Mouse (Mus musculus) heart, embryonic 14.5 days (tissue): ENCODE measurements around the gene Npas1. TPM values are rescaled to one million over a fixed set of nuclear protein-coding genes. Genes with fewer than 3 reads are reported as not detected.

Experiments
- ATAC-seq: fragments of 200-750 bp; cut with Nextera tagmentation; 2 replicates; pipeline ENCODE4 v1.8.0; 2017; ENCODE audit warnings: low read depth, moderate TSS enrichment; ENCODE audit not compliant: insufficient number of reproducible peaks, insufficient read depth, low FRiP score
- H3K27ac ChIP-seq, 2 experiments: fragments of 200-500 bp in 1 of 2; fragments of 300-500 bp in 1 of 2; sonication (generic) in 1 of 2; replicated peaks in 1 of 2; 2 replicates each; pipeline ENCODE4 v1.5.1; 2012 to 2014; ENCODE audit warnings: low read depth in 2 of 2, low read length in 2 of 2, control low read depth in 1 of 2, mild to moderate bottlenecking in 1 of 2, mixed read lengths in 1 of 2; ENCODE audit not compliant: control insufficient read depth in 1 of 2, insufficient read depth in 1 of 2
- H3K27me3 ChIP-seq: fragments of 300-500 bp; sonication (generic); 2 replicates; pipeline ENCODE4 v1.6.1; 2014; ENCODE audit warnings: mild to moderate bottlenecking, low read length, control low read depth; ENCODE audit not compliant: control insufficient read depth, insufficient read depth
- H3K36me3 ChIP-seq: fragments of 300-500 bp; sonication (generic); 2 replicates; pipeline ENCODE4 v1.6.1; 2014; ENCODE audit warnings: mild to moderate bottlenecking, control low read depth, low read length, mixed read lengths; ENCODE audit not compliant: control insufficient read depth, insufficient read depth
- H3K4me1 ChIP-seq, 2 experiments: fragments of 200-500 bp in 1 of 2; fragments of 300-500 bp in 1 of 2; sonication (generic) in 1 of 2; 2 replicates each; pipeline ENCODE4 v1.6.1; 2012 to 2014; ENCODE audit warnings: low read length in 2 of 2, control low read depth in 1 of 2, mixed read lengths in 1 of 2; ENCODE audit not compliant: control insufficient read depth in 2 of 2, insufficient read depth in 2 of 2
- H3K4me2 ChIP-seq: fragments of 300-500 bp; sonication (generic); 2 replicates; pipeline ENCODE4 v1.6.1; 2014; ENCODE audit warnings: mild to moderate bottlenecking, low read length
- H3K4me3 ChIP-seq, 2 experiments: fragments of 200-500 bp in 1 of 2; fragments of 300-500 bp in 1 of 2; sonication (generic) in 1 of 2; 2 replicates each; pipeline ENCODE4 v1.5.1; 2012 to 2014; ENCODE audit warnings: low read length in 2 of 2, mild to moderate bottlenecking in 2 of 2, control low read depth in 1 of 2, low read depth in 1 of 2, moderate library complexity in 1 of 2; ENCODE audit not compliant: control insufficient read depth in 1 of 2, insufficient read depth in 1 of 2
- H3K9ac ChIP-seq: fragments of 300-500 bp; sonication (generic); 2 replicates; pipeline ENCODE4 v1.6.1; 2014; ENCODE audit warnings: mild to moderate bottlenecking, low read length
- H3K9me3 ChIP-seq: fragments of 300-500 bp; sonication (generic); 2 replicates; pipeline ENCODE4 v1.6.1; 2016; ENCODE audit warnings: low read length, control low read depth; ENCODE audit not compliant: control insufficient read depth
- WGBS: fragments of 180-500 bp; shearing (Covaris S2); extraction: QIAGEN DNeasy Blood & Tissue Kit; methylation state at CpG from one replicate; pipeline ENCODE4 v1.1.7; 2014; 5-methylcytosine and 5-hydroxymethylcytosine counted together
- polyA plus RNA-seq: library from polyadenylated mRNA; unstranded; fragments of >200 nt; fragmentation: Nextera tagmentation; extraction: Ambion mirVana; gene quantifications from 2 replicates; pipeline ENCODE4 v1.2.1, GENCODE M21; 2014

Npas1 gene
- polyA plus RNA-seq, 1 experiment from 2014 or later: 0.20 TPM

GRCm38 (mm10) chr7:16471549-16471948 is 6.0 kb downstream of the Npas1 start:
- 40% methylated on average over 9 of the region's 9 CpGs for WGBS
- Histone ChIP-seq H3K27ac (no peak overlapping the region), H3K4me1 (peaks cover 5 to 15% of the 10 kb centered on the region in 2 experiments; a peak in 3 of 4 replicates), H3K4me2 (no peak overlapping the region), H3K4me3 (no peak overlapping the region), H3K9ac (no peak overlapping the region), H3K9me3 (no peaks in the 10 kb centered on the region), H3K36me3 (no peaks in the 10 kb centered on the region), H3K27me3 (peaks cover 73% of the 10 kb centered on the region)
- no peak for ATAC-seq

- no peaks in the 10 kb centered on the region for H3K4me1 ChIP-seq
- no peak overlapping the region for H3K9ac ChIP-seq
- ATAC-seq: no peak
- H3K36me3 ChIP-seq: no peaks in the 10 kb centered on the region
- H3K4me3 ChIP-seq: no peak overlapping the region
- H3K27me3 ChIP-seq: peaks cover 44% of the 10 kb centered on the region
- no peak overlapping the region for H3K27ac ChIP-seq
- H3K9me3 ChIP-seq: no peaks in the 10 kb centered on the region
- no peak overlapping the region for H3K4me2 ChIP-seq
- WGBS: 31% methylated on average over 5 of the region's 5 CpGs
These were observed 9.4 kb downstream of the Npas1 start for GRCm38 (mm10) chr7:16468115-16468514.

GRCm38 (mm10) chr7:16466565-16466964 is 11.0 kb downstream of the Npas1 start:
- Histone ChIP-seq H3K9ac (no peak overlapping the region), H3K4me2 (no peak overlapping the region), H3K4me3 (no peak overlapping the region), H3K27me3 (peaks cover 35% of the 10 kb centered on the region), H3K27ac (no peak overlapping the region), H3K9me3 (no peaks in the 10 kb centered on the region), H3K4me1 (no peaks in the 10 kb centered on the region), H3K36me3 (no peaks in the 10 kb centered on the region)
- ATAC-seq: no peak
- WGBS: 55% methylated on average over 4 of the region's 4 CpGs

DNA sequence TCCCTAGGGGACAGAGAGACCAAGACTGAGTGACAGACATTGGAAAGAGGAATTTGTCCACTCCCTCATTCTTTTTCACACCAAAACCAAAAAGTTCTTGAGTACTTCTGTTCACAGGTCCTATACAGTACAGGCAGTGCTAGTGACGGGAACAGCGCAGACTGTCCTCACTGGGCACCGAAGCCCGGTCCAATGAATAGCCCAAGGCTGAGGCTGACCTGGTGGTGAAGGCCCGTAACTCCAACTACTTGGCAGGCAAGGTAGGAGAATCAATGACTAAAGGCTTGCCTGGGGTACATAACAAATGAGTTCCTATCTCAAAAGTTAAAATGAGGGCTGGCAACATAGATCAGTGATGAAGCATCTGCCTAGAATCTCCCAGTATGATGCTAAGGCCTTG is 12.0 kb downstream of the Npas1 start:
- Histone ChIP-seq H3K9ac (no peak overlapping the region), H3K4me1 (no peaks in the 10 kb centered on the region), H3K27me3 (peaks cover 35% of the 10 kb centered on the region), H3K36me3 (no peaks in the 10 kb centered on the region), H3K4me3 (no peak overlapping the region), H3K9me3 (no peaks in the 10 kb centered on the region), H3K4me2 (no peak overlapping the region), H3K27ac (no peak overlapping the region)
- WGBS: 81% methylated on average over 5 of the region's 5 CpGs
- ATAC-seq: no peak

DNA sequence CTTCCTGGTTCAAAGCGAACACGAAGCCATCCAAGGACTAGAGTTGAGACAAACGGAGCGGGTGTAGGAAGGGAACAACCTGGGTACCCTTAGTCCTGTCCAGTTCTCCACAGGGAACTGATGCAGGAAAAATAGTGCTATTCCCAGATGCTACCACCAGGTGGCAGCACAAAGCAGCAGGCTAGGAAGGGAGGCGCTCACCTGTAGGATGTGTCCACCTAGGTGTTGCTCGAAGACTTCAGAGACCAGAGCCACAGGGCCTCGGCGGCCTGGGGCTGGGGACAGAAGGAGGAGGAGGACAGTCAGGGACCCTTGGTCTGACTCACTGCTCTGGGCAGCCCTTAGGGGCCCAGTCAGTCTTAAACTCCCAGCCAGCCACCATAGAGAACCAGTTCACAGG is 12.4 kb downstream of the Npas1 start:
- no peak overlapping the region for H3K9ac ChIP-seq
- H3K36me3 ChIP-seq: no peaks in the 10 kb centered on the region
- no peak for ATAC-seq
- WGBS: 11% methylated on average over 8 of the region's 8 CpGs
- no peaks in the 10 kb centered on the region for H3K4me1 ChIP-seq
- no peaks in the 10 kb centered on the region for H3K9me3 ChIP-seq
- H3K4me3 ChIP-seq: no peak overlapping the region
- no peak overlapping the region for H3K27ac ChIP-seq
- no peak overlapping the region for H3K4me2 ChIP-seq
- H3K27me3 ChIP-seq: peaks cover 37% of the 10 kb centered on the region

GRCm38 (mm10) chr7:16463214-16463613 is 14.3 kb downstream of the Npas1 start:
- H3K9me3 ChIP-seq: no peaks in the 10 kb centered on the region
- WGBS: under 1% methylated on average over 14 of the region's 14 CpGs
- H3K27me3 ChIP-seq: peaks cover 27% of the 10 kb centered on the region
- H3K9ac ChIP-seq: no peak overlapping the region
- H3K4me2 ChIP-seq: no peak overlapping the region
- ATAC-seq: no peak
- no peaks in the 10 kb centered on the region for H3K36me3 ChIP-seq
- no peak overlapping the region for H3K27ac ChIP-seq
- no peak overlapping the region for H3K4me3 ChIP-seq
- no peaks in the 10 kb centered on the region for H3K4me1 ChIP-seq

DNA sequence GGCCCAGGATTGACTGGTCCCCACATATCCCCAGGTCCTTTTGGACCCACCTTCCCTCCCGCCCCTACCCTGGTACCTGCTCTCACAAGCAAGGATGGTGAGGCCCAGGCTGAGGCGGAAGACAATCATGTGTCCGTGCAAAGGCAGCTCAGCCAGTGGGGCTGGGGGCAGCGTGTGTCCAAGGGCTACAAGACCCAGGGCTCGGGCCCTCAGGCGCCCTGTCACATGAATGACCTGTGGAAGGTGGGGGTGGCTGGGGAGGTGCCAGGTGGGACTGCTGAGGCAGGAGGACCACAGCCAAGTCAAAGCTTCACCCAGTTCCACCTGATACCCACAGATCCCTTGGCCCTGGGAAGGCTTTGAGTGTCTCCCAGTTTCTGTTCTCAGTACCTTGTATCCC is 15.8 kb downstream of the Npas1 start:
- WGBS: 73% methylated on average over 6 of the region's 6 CpGs
- ATAC-seq: no peak

DNA sequence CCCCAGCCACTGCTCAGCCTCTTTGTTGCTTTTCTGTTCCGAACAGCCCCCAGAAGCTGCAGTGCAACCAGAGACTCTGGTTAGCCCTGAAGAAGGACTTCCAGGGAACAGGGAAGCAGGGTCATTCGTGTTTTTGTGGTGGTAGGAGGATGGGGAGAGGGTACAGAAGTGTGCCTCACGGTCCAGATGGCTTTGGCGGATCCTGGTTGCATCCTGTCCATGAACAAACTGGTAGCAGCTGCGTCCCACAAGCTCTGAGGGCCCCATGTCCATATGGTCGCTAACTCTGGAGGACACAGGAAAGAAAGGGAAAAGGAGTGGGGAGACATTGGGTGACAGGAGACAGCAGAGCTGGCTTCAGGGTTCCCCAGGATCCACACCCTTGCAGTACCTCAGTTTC is 16.4 kb downstream of the Npas1 start:
- Histone ChIP-seq H3K9ac (no peak overlapping the region), H3K36me3 (no peaks in the 10 kb centered on the region), H3K27ac (no peak overlapping the region), H3K9me3 (no peaks in the 10 kb centered on the region), H3K4me2 (no peak overlapping the region), H3K27me3 (peaks cover 23% of the 10 kb centered on the region), H3K4me1 (no peaks in the 10 kb centered on the region), H3K4me3 (no peak overlapping the region)
- no peak for ATAC-seq
- 69% methylated on average over 6 of the region's 6 CpGs for WGBS

More for the DNA sequence above, 15.8 kb downstream of the Npas1 start:
- Histone ChIP-seq H3K9me3 (no peaks in the 10 kb centered on the region), H3K27ac (no peak overlapping the region), H3K4me1 (no peaks in the 10 kb centered on the region), H3K4me3 (no peak overlapping the region), H3K4me2 (no peak overlapping the region), H3K27me3 (peaks cover 23% of the 10 kb centered on the region), H3K36me3 (no peaks in the 10 kb centered on the region), H3K9ac (no peak overlapping the region)
